Mouse (Mus musculus): Measurements from ENCODE around the gene Negr1.

DNA sequence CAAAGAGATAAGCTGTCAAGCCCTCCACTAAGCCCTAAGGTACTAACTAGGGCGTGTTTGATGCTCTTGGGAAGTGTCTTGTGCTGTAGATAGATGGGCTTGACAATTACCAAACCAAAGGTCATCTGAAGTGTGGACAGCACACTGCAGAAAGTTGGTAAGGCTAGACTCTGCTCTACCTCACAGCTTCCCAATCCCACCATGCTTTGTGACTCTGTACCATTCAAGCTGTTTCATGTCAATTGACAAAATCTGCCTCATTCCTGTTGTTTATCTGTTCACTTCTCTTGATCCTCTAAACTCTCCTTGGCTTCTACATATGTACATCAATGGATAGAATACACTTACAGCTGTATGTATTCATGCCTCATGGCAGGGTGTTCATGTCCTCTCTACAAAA is 224.8 kb downstream of the Negr1 start:
- TF ChIP-seq EP300 (IDR thresholded peaks at IDR 0.05; ENCODE audit: insufficient read depth, low read depth, low read length): no peak
- TF ChIP-seq POLR2A (IDR thresholded peaks at IDR 0.05; ENCODE audit: insufficient read depth, low read depth, low read length): no peak
- no peak for TF ChIP-seq CTCF (IDR thresholded peaks at IDR 0.05)

Data from heart, adult 2 months (tissue).